Mouse (Mus musculus) thymus, adult 18-20 months (tissue): Measurements from ENCODE around the gene Josd1.

Source experiments
- DNase-seq, 2 experiments: peaks; one replicate each; pipeline ENCODE4 v3.0.0; 2022; ENCODE audit warnings: mixed read lengths in 2 of 2

The Josd1 gene

DNA sequence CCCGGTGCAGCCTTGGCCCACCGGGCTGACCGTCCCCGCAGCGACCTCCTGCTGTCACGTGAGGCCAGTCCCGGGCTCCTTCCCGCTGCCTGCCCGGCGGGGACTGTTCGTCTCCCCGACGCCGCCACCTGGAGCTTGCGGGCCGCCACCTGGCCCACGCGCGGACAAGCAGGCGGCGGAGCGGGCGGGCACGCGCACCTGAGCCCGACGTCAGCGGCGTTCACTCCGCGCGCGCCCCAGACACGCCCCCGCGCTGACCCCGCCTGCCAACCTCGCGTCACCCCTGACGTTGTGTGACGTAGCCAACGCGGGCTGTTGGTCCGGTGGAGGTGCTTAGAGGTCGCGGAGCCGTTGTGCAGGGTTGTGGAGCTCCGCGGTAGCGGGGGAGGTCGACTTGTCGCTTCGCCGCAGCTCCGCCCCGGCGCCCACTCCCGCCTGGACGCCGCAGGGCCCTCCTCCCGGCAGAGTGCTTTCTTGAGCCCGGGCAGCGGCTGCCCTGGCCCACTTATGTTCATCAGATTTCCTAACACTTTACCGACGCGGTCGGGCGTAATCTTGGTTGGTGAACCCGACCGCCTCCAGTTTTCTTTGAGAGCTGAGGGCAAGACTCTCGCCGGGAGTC, at the start of gene Josd1:
Josd1 (minus strand) TSS at position 274 of the 622 bp plus-strand sequence.
- DNase-seq = peak; percentile 91 to 93

DNA sequence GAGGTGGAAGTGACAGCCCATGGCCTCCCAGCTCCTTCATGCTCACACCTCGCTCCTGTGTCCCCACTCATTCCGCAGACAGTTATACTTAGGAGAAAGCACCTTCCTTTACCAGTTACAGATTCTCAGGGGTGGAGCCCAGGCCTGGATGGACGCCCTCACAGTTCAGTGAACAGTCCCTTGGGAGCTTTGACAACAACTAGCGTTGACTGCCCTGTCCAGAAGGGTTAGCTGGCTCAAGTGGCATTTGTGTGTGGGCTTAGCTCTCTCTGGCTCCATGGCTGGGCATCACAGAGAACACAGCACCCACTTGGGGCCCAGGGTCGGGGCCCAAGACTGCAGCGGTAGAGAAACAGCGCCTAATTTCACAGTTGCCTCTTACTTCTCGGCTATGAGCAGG, 46.6 kb upstream of the Josd1 start:
- DNase-seq = no peak

DNA sequence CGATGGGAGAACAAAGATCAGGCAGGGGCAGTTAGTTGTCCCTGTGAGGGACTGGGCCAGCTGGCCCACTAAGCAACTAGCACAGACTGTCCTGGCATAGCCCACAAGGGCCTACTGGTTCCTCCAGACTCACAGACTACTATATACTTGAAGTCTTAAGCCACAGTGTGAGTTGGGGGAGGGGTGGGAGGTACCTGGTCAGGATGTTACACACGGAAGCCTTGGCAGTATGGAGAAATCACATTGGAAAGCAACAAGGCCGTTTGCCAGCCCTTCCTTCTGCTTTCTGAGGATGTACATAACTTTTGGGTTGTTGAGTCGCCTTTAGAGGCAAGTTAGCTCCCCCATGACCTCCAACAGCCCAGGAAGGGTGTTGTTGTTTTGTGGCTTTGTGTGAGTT, 45.9 kb upstream of the Josd1 start:
- no peak for DNase-seq

DNA sequence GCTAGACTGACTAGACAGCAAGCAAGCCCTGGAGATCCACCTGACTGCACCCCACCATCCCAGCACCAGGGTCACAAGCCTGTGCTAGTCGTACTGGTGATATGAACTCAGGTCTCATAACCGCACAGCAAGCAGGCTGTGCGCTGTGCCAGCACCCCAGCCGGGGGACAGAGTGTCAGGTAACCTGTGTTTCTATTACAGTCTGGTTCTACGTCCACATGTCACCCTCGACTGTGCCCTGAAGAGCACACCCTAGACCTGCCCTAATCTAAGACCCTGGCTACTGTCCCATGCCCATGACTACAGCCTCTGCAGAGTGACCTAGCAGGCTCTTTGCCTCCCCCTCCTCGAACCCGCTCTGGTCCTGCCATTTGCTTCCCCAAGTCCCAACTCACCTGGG, 45.5 kb upstream of the Josd1 start:
- no peak for DNase-seq

DNA sequence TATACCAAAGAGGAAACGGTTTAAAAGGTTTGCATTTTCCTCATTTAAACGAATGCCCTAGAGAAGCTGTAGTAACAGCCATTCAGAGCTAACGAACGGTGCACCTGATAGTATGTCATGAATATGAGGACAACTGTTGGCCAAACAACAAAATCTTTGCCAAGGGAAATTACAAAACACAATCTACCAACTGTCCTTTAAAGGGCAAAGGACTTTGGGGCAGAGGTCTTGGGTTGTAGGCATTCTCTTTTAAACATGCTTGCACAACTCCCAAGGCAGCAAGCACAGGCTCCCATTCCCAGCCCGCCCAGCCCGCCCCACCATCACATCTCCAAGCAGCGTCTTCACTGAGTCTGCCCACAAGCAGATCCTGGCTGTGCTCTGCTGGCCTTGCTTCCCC, 43.8 kb upstream of the Josd1 start:
- DNase-seq = no peak

DNA sequence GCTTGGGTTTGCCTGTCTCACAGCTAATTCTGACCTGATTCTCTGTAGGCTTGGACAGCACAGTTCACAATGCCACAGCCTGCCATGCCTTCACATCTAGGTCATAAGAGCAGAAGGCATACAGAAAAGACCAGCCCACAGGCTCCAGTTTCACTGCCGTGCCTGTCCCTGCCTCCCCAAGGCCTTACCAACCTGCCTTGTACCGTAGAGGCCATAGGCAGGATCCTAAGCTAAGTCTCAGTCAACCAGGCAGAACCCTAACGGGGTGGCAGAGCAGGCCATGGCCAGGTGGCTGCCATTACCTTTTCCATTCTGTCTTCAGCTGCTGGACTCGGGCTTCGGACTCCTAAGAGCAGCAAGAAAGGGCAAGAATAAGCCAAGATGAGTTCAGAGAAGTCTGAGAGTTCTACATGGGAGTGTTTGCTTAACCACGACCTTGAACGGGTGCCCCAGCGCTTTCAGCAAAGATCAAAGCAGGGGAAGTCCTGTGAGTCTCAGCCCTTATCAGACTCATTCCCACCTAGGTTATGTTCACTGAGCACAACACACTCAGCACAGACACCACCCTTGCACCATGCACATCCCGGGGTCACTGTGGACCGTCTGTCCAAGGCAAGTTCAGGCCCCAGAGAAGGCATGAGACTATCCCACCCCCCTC, 41.1 kb upstream of the Josd1 start:
- no peak for DNase-seq

DNA sequence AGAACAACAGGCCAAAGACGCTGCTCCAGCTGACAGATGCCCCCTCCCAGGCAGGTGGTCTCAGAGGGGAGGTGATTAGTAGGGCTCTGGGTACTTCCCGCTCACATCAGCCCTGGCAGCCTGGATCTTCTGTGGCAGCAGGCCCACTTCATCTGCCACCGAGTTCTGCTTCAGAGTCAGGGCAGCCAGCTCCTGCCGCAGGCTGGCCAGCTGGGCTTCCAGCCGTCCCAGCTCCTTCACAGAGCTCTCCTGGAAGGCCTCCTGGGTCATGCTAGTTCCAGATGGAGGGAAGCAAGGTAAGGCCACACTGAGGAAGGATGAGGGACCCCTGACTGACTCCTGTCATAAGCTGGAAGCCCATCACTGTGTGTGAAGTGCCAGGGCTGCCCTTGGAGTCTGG, 40.6 kb upstream of the Josd1 start:
- no peak for DNase-seq

DNA sequence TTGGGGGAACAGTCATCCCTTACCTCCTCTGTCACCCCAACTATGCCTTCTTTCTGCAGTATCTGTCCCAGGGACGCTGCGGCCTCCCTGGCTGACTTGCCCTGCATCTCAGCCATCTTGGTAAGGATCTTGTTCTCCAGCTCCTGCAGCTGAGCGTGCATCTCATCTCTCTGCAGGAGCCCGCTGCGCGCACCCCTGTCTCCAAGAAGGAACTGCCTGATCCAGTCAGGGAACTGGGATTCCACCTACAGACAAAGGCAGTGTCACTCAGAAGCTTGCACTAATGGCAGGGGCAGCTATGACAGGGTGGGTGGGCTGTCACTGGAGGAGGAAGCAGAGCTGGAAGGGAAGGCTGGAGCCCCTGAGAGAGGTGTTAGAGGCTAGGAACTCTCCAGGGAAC, 40.1 kb upstream of the Josd1 start:
- no peak for DNase-seq

DNA sequence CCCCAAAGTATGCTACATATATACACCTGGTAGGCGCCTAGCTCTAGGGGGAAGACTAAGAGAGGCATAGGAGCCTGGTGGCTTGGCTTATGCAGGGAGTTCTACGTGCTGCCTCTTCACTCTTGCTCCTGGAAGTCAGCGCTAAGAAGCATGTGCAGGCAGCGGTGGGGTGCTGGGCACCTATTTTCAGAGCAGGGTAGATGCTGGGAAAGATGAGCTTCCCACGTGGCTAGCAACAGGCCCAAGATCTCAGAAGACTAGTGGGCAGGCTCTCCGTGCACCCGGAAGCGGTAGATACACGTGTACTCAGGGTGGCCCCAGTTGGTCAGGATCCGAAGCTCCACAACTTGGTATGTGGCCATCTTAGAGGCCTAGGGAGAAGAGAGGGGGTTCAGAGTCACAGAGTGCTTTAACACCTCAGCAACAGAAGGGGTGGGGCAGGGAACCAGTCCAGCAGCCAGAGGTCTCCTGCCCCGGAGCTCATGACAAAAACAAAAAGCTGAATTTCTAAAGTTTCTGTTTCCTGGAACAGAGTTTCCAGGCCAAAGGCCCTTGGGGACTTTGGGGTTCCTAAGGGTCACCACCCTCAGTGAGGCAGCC, 37.6 kb upstream of the Josd1 start:
- no peak for DNase-seq

DNA sequence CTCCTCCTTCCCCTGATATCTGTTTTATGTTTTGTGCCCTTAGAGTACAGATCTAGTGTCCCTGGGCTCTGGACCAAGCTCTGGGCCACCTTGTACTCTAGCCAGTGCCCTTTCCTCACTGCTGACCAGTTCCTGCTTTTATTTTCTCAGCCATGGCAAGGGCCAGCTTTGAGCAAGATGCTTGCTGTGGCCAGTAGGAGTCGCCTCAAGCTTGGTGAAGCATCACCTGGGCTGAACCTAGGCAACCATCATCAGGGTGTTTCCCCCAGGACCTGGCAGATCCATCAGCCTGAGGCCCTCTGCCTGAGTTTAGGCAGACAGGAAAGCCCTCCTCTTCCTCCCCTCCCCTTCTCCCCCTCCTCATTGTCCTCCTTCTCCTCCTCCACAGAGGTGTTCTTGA, 35.7 kb upstream of the Josd1 start:
- DNase-seq = peak in 1 of 2 experiments; percentile 30

DNA sequence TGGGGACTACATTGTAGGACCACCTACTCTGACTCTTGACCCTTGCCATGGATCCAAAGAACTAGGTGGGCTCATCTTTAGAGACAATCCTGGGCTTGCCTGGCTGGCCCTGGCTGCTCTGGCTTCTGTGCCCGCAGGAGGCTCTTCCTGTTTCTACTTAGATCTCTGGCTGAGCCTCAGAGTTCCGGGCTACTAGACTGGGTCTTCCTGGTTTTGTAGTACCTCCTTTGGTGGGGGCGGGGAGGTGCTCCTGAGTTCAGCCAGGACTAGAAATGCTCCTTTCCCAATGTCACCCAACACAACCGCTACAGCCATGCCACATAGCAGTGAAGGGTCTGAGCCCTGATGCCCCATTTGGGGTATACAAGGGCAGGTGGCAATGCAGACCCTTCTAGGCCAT, 33.1 kb upstream of the Josd1 start:
- no peak for DNase-seq

DNA sequence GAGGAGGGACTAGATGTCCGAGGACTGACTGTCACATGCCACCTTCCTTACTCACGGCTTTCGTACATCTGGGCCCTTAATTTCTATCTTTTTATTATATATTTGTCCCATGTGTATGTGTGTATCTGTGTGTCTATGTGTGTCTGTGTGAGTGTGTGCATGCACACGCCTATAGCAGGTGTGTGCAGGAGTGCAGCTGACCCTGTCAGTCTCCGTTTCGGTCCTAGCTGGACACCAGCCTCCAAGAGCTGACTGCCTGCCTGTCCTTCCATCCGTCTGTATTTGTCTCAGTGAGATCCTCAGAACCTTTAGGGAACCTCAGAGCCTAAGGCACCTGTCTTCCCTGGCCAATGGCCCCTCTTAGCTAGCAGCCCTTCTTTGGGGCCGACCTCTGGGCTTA, 32.5 kb upstream of the Josd1 start:
- DNase-seq = no peak

DNA sequence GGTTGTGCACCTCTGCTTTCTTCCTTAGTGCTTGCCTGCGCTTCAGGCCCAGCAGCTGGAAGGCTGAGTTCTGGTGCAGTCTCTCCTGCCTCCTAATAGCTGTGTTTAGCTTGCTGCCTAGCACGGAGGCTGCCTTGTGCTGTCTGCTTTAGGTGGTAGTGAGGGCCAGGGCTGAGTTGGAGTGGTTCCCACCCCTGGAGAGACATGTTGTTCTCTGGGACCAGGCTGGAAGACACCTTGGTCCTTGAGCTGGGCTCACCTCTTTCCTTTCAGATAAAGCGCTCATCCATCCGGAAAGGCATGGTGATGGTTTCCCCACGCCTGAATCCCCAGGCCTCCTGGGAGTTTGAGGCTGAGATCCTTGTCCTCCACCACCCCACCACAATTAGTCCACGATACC, 29.0 kb upstream of the Josd1 start:
- DNase-seq = no peak

DNA sequence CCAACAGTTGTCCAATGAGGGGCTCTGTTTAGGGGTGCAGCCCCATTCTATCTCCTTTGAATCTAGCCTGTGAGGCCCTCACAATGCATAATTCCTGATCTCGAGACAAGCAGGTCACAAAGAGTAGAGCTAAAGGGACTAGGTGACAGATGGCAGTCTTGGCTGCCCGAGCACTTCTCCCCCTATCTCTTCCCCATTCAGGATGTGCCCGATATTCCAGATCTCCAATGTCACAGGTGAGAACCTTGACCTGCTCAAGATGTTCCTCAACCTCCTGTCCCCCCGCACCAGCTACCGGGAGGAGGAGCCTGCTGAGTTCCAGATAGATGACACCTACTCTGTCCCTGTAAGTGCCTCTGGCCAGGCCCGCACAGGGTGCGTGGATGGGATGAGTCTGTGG, 27.9 kb upstream of the Josd1 start:
- DNase-seq = no peak

DNA sequence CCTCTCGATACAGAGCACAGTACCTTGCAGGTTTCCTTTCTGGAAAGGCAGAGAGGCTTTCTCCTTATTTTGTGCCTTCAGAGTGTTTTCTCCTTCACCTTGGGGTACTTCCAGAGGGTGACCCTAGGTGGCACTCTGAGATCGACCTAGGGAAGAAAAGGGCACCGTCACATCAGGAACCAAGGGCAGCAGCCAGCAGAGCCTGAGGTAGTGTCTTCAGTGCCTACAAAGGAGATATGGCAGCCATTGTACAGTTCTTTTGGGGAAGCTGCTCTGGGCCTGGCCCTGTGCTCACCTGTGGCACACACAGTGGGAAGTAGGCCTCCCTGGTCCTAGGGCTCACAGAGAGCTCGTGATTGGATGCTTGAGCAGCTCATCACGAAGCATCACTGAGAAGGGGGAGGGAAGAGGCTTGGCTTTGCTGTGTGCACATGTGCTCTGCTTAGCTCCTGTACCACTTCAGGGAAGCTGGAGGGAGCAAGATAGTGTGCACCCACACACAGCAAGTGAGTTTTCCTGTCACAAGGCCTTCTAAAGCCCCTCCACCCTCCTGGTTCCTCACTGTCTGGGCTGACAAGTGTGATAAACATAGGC, 20.6 kb upstream of the Josd1 start:
- DNase-seq = no peak

DNA sequence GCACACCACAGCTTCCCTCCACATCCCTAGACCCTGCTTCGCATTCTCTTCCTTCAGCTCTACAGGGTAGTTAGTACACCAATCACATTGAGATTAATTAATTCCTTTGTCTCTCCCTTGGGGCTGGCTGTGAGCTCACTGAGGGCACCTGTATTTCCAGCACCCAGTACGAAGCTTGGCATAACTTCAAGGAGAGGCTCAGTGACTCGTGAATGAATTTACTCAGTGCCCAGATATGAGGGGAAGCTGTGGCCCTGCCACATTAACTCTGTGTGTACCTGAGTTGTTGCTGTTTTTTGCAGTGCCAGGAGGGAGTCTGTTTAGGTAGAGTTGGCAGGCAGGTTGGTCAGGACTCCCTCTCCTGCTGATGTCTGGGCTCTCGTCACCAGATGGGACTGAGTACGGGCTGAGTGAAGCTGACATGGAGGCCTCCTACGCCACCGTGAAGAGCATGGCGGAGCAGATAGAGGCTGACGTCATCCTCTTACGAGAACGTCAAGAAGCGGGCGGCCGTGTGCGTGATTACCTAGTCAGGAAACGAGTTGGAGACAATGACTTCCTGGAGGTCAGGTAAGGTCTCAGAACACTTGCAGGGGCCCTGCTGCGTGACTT, 19.0 kb upstream of the Josd1 start:
- no peak for DNase-seq

DNA sequence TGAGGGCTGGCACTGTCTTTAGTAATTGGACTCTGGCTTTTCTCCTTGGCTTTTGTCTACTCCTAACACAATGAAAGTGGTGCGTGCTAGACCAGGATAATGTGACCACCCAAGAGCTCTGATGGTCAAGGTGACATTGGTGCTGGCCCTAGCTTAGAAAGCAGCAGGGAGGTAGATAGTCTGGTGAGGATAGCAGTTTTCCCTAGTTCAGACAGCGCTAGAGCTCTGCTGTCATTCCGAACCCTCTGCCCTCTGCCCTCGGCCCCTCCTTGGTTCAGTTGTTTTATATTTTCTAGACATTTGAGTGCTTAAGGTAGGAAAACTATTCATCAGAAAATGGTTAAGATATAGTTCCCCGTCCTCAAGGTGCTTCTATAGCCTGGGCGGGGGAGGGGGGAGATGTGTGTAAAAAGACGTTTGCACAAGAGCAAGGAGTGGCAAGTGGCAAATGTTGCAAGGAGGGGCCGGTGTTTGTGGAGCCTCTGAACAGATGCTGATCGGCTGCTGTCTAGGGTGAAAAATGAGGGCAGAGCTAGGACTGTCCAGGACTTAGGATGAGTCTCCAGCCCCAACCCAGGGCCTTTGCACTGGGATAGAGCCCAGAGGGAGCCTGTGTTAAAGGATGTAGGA, 10.0 kb upstream of the Josd1 start:
- no peak for DNase-seq

DNA sequence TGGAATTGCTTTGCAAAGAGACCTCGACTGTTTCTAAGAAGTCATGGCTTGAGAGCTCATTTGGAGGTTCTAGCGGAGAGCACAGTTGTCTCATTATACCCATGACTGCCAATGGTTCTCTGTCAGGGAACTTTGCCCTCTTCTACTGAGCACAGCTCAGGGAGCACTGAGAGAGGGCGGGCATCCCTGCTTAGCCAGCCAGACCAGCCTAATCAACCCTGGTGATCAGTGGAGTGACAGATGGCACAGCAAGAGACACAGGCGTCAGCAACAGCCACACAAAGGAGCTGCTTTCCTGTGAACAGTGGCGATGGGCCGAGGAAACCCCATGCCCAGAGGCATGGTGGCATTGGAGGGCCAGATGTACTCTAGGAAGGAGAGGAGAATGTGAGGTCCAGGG, 9.3 kb upstream of the Josd1 start:
- no peak for DNase-seq

DNA sequence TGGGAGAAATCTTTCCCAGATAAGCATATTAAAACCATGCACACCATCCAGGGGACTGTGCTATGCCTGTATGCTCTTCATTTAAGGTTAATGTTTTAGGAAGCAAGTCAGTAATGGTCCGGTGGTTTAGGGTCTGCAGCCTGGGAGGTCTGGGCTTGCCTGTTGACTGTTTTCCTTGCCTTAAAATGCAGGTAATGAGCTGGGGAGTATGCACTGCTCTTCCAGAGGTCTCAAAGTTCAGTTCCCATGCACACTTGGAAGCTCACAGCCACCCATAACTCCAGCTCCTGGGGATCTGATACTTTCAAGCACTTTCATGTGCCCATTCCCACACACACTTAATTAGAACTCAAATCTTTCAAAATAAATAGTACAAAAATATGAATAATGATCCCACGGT, 8.8 kb upstream of the Josd1 start:
- no peak for DNase-seq

DNA sequence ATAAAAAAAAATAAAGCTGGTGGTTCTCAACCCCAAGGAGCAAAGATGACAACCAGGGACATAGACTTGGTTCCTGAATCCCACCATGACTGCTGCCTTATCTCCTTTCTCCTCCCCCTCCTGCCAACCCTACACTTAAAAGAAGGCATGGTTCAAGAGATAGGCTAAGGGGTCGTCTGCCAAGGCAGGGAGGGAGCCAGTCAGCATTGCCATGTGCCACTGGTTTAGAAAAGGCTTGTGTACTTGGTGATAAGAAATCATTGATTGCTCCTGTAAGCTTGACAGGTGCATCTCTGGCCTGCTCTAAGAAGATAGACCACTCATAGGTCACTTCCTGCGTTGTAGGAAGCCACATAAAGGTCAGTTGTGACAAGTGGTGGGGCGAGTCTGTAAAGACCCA, 7.8 kb upstream of the Josd1 start:
- DNase-seq = no peak

DNA sequence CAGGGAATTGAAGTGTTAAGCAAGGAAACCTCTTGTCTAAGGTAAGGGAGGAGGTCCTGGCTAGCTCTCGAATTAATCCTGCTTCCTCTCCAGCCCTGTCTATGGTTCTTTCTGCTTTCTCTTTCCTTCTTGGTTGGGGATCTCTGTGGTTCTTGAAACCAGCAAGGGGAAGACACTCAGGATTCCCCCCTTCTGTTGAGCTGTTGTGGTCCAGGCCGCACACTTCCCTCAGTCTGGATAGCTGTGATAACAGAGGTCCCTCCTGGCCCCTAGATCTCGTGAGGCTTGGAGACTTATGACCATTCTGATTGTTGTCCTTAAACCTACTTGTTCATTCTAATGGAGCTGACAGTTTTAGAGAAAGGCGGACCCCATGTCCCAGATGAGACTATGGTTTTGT, 6.8 kb upstream of the Josd1 start:
- DNase-seq = no peak

DNA sequence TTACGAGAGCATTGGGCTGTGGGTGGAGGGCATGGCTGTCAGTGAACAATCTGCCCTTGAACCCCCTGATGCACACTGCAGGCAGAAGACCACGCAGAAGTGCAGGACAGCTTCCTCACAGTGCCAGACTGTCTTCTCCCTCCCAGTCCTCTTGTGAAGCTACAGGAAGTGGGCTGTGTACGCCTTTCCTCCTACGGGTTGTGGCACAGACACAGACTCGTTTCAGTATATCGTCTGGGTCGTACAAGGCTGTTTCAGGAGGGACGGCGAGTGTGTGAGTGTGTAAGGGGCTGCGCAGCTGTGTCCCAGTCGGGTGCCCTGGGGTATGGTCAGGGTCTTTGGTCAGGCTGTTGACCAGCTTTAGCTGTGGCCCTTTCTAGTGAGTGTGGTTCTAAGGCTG, 6.0 kb upstream of the Josd1 start:
- DNase-seq = peak; percentile 48 to 61

DNA sequence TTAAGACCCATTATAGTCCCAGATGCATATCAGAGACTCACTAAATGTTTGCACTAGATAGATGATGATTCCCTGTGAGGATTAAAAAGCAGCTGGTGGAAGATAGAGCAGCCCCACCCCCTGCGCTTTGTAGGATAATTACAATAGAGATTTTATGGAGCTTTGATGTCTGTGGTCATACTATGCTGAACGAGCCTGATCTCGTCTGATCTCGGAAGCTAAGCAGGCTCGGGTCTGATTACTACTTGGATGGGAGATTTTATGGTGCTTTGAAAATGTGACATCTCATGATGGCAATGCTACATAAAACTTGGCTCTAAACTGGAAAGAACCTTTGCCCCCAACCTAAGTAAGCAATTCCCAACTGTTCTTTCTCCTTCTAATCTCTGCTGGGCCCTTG, 4.6 kb upstream of the Josd1 start:
- DNase-seq = no peak
